Mouse (Mus musculus) thymus, postnatal 36 days (tissue): ENCODE data around the gene C1ql2.

ENCODE experiments used
- DNase-seq, 2 experiments: peaks; one replicate each; pipeline ENCODE4 v3.0.0; 2022; ENCODE audit warnings: mixed read lengths in 2 of 2

The C1ql2 gene

GRCm38 (mm10) chr1:120340419-120341171, at the start of gene C1ql2:
TSS of gene C1ql2 (plus strand) at chr1:120340582.
- no peak for DNase-seq

GRCm38 (mm10) chr1:120291709-120292108, 48.7 kb upstream of the C1ql2 start:
- no peak for DNase-seq

GRCm38 (mm10) chr1:120293803-120294202, 46.6 kb upstream of the C1ql2 start:
- no peak for DNase-seq

- DNase-seq = no peak
Observed at GRCm38 (mm10) chr1:120296936-120297335, 43.4 kb upstream of the C1ql2 start.

- no peak for DNase-seq
Observed at GRCm38 (mm10) chr1:120305801-120306200, 34.6 kb upstream of the C1ql2 start.

- DNase-seq = no peak
Observed at GRCm38 (mm10) chr1:120321270-120322021, 18.9 kb upstream of the C1ql2 start.

- no peak for DNase-seq
Observed at GRCm38 (mm10) chr1:120323131-120323561, 17.2 kb upstream of the C1ql2 start.

- peak in 1 of 2 experiments; percentile 15 for DNase-seq
Observed at GRCm38 (mm10) chr1:120327714-120328113, 12.7 kb upstream of the C1ql2 start.

GRCm38 (mm10) chr1:120328212-120328611, 12.2 kb upstream of the C1ql2 start:
- no peak for DNase-seq

- no peak for DNase-seq
Observed at GRCm38 (mm10) chr1:120331841-120332240, 8.5 kb upstream of the C1ql2 start.

GRCm38 (mm10) chr1:120337970-120338369, 2.4 kb upstream of the C1ql2 start:
- DNase-seq = no peak

GRCm38 (mm10) chr1:120341172-120341675, 842 bp downstream of the C1ql2 start:
- DNase-seq = no peak

GRCm38 (mm10) chr1:120341811-120342370, 1.5 kb downstream of the C1ql2 start:
- DNase-seq = no peak

- DNase-seq = peak; percentile 9 to 17
Observed at GRCm38 (mm10) chr1:120342371-120342821, 2.0 kb downstream of the C1ql2 start.

GRCm38 (mm10) chr1:120345001-120345400, 4.6 kb downstream of the C1ql2 start:
- DNase-seq = no peak

- no peak for DNase-seq
Observed at GRCm38 (mm10) chr1:120354387-120354786, 14.0 kb downstream of the C1ql2 start.

GRCm38 (mm10) chr1:120357371-120358274, 17.2 kb downstream of the C1ql2 start:
- DNase-seq = no peak

GRCm38 (mm10) chr1:120363638-120364037, 23.3 kb downstream of the C1ql2 start:
- no peak for DNase-seq

- peak in 1 of 2 experiments; percentile 4 for DNase-seq
Observed at GRCm38 (mm10) chr1:120368138-120368537, 27.8 kb downstream of the C1ql2 start.

- no peak for DNase-seq
Observed at GRCm38 (mm10) chr1:120374131-120374530, 33.7 kb downstream of the C1ql2 start.

GRCm38 (mm10) chr1:120374832-120375231, 34.5 kb downstream of the C1ql2 start:
- DNase-seq = no peak

- DNase-seq = no peak
Observed at GRCm38 (mm10) chr1:120385029-120385571, 44.7 kb downstream of the C1ql2 start.
